Mouse (Mus musculus): Measurements from ENCODE around the gene Atxn1l. TPM values are rescaled to one million over a fixed set of nuclear protein-coding genes. Genes with fewer than 3 reads are reported as not detected.
A peak's percentile ranks its signal among the peaks of the same experiment; 100 is the strongest.

The Atxn1l gene
- polyA plus RNA-seq, 1 experiment from 2014 or later: 2.4 TPM

DNA sequence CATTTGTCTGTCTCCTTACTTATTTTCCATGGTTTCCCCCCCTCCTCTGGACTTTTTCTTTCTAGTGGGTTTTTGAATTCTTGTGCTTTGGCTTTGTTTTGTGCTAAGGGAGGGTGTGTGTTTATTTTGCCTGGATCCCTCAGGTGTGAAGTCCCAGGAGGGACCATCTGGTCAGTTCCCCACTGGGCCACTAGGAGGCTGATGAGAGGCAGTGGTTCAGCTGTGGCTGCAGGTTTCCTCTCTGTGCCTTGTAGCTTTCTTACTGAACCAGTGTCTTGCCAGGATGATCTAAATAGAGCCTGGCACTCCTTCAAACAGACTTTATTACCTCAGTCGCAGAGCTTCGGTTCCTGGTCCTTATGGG is 30.7 kb downstream of the Atxn1l start:
- ATAC-seq: 0 out of 2 replicates have a peak, but pooled peaks have one; percentile 41
- 0 out of 2 replicates have a peak, but pooled peaks cover 3% of the 10 kb centered on the region for H3K4me1 ChIP-seq (replicated peaks; ENCODE audit: control insufficient read depth, insufficient read depth, low read length)
- H3K36me3 ChIP-seq (ENCODE audit: control insufficient read depth, insufficient read depth): peaks cover 34% of the 10 kb centered on the region; the same call in 1 of the 2 replicates
- no peak overlapping the region for H3K27ac ChIP-seq (ENCODE audit: low read depth, low read length)
- 3% methylated on average over 2 of the region's 2 CpGs for WGBS
- H3K4me3 ChIP-seq (ENCODE audit: low read depth, low read length): peak overlapping the region; percentile 97
- peak; percentile 88 for TF ChIP-seq CTCF (IDR thresholded peaks at IDR 0.05; ENCODE audit: low read depth)
- peak overlapping the region; percentile 86 for H3K4me2 ChIP-seq (replicated peaks; ENCODE audit: low read depth)
- no peak overlapping the region; the same call in 1 of the 2 replicates for H3K9ac ChIP-seq (ENCODE audit: low read depth, low read length)
- H3K9me3 ChIP-seq (ENCODE audit: control insufficient read depth): no peaks in the 10 kb centered on the region
- H3K27me3 ChIP-seq (replicated peaks; ENCODE audit: control insufficient read depth, insufficient read depth, low read length): 0 out of 2 replicates have a peak, but pooled peaks cover 3% of the 10 kb centered on the region

DNA sequence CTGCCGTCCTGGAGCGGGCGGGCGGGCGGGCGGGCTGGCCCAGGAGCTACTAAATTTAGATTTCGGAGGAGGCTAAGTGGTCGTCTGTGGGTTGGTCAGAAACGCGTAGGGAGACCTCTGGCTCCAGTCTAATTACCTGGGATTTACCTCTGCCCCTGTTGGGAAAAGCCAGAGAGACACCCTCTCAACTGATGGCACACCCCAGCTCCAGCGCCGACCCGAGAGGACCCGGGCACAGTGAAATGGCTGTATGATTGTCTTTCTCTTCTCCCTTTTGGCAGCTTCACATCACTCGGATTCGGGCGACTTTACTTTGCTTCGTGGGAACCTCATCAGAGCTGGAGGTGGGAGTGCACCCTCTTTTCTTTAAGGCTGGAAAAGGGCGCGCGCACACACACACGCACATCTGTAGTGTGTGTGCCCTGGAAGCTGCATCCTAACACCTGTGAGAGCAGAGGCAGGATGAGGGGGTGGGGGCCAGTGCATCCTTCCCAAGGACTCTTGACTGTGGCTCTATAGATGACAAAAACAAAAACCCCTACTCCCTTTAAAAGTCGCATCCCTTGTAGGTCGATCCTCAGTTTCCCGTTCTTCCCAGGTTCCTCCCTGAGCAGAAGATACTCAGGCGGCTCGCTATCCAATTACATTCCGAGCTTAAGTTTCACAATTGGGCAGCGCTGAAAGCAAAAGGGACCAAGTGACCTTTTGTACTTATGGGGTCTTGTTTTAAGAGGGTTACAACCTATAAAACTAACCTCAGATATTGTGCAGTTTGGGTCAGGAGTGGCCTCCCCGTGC is 31.3 kb downstream of the Atxn1l start:
- peaks cover 29% of the 10 kb centered on the region; the same call in 1 of the 2 replicates for H3K36me3 ChIP-seq (ENCODE audit: control insufficient read depth, insufficient read depth)
- H3K9me3 ChIP-seq (ENCODE audit: control insufficient read depth): no peaks in the 10 kb centered on the region
- H3K4me3 ChIP-seq (ENCODE audit: low read depth, low read length): peak overlapping the region; percentile 97
- 0 out of 2 replicates have a peak, but pooled peaks cover 3% of the 10 kb centered on the region for H3K4me1 ChIP-seq (replicated peaks; ENCODE audit: control insufficient read depth, insufficient read depth, low read length)
- WGBS: 2% methylated on average over 26 of the region's 30 CpGs
- no peak for TF ChIP-seq CTCF (IDR thresholded peaks at IDR 0.05; ENCODE audit: low read depth)
- H3K9ac ChIP-seq (ENCODE audit: low read depth, low read length): peak overlapping the region; percentile 96
- 0 out of 2 replicates have a peak, but pooled peaks cover 3% of the 10 kb centered on the region for H3K27me3 ChIP-seq (replicated peaks; ENCODE audit: control insufficient read depth, insufficient read depth, low read length)
- peak; percentile 28 for ATAC-seq
- peak overlapping the region; percentile 86 for H3K4me2 ChIP-seq (replicated peaks; ENCODE audit: low read depth)
- peak overlapping the region; percentile 89 for H3K27ac ChIP-seq (ENCODE audit: low read depth, low read length)

DNA sequence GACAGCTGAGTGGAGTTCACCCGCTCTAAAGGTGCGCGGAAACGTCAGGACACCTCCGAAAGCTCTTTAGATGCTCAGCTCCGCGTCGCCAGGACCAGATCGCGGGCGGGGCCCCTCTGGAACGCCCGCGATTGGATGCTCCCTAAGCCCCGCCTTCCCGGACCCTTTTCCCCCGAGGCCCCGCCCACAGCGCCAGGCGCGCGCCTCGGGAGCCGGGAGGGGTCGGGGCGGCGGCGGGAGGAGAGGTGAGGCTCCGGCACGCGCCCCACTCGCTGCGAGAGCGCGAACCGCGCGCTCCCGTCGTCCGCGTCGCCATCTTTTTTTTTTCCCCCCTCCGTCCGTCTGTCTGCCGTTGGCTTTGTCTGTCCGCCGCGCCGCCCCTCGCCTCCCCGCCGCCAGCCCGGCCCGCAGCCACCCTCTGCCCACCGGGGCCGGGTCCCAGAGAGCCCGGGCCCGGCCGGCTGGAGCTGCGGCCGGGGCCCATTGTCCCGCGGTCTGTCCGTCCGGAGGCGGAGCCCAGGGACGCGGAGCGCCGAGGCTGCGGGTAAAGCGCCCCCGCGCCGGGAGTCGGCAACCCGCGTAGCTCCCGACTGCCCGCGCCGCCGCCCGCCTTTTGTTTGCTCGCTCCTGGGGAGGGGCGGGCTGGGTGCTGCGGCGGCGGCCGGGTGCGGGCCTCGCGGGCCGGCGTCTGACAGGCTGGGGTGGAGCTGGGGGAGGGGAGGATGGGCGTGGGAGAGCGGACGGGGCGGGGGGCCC is 32.0 kb downstream of the Atxn1l start, which contains the start of gene Zfp821:
Gene Zfp821, plus strand, starts transcription at position 227 of the 756 bp plus-strand sequence.
- TF ChIP-seq CTCF (IDR thresholded peaks at IDR 0.05; ENCODE audit: low read depth): 0 out of 2 replicates have a peak, but pooled peaks have one; percentile 4
- Histone ChIP-seq H3K4me2 (replicated peaks; ENCODE audit: low read depth) (peak within 1 kb of the TSS; percentile 86), H3K27me3 (replicated peaks; ENCODE audit: control insufficient read depth, insufficient read depth, low read length) (0 out of 2 replicates have a peak, but pooled peaks cover 3% of the 10 kb centered on the region), H3K4me3 (ENCODE audit: low read depth, low read length) (peak within 1 kb of the TSS; percentile 97), H3K36me3 (ENCODE audit: control insufficient read depth, insufficient read depth) (peaks cover 22% of the 10 kb centered on the region; the same call in 1 of the 2 replicates), H3K4me1 (replicated peaks; ENCODE audit: control insufficient read depth, insufficient read depth, low read length) (0 out of 2 replicates have a peak, but pooled peaks cover 3% of the 10 kb centered on the region), H3K27ac (ENCODE audit: low read depth, low read length) (peak within 1 kb of the TSS; percentile 89), H3K9ac (ENCODE audit: low read depth, low read length) (peak within 1 kb of the TSS; percentile 96), H3K9me3 (ENCODE audit: control insufficient read depth) (no peaks in the 10 kb centered on the region)
- under 1% methylated on average over 69 of the region's 100 CpGs for WGBS
- ATAC-seq: peak; percentile 88

DNA sequence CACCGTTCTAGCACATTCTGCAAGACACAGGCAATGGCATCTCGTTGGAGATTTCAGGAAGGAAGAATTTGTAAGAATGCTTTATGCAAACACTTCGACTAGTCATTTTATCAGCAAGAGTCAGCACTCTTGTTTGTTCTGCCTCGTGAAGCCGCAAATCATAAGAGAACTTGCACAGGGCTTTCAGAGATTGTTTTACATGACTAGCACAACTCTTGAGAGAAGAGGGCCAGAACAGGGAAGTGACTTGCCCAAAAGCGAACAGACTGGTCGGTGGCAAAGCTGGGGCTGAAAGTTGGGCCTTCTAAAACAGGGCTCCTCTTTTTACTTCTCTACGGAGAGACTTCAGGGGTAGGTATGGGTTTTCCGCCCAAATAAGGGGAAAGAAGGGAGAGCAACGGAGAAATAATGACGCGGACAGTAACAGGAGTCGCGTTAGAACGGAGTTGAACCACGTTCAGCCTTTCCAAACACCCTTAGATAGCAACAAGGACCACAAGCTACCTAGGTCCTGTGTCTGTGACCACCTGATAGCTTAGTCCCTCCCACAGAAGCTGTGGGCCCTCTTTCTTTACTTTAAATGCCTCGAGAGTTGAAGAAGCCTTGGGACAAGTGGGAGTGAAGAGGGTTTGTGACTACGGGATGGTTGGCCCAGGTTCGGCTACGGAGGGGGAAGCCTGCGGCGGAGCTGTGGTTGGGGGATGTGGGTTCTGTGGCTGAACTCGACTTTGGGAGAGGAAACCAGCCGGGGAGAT is 32.8 kb downstream of the Atxn1l start:
- Histone ChIP-seq H3K4me2 (replicated peaks; ENCODE audit: low read depth) (peak overlapping the region; percentile 86), H3K4me3 (ENCODE audit: low read depth, low read length) (peak overlapping the region; percentile 97), H3K9ac (ENCODE audit: low read depth, low read length) (peak overlapping the region; percentile 96), H3K9me3 (ENCODE audit: control insufficient read depth) (no peaks in the 10 kb centered on the region), H3K27ac (ENCODE audit: low read depth, low read length) (peak overlapping the region; percentile 89; the same call in 1 of the 2 replicates), H3K27me3 (replicated peaks; ENCODE audit: control insufficient read depth, insufficient read depth, low read length) (0 out of 2 replicates have a peak, but pooled peaks cover 3% of the 10 kb centered on the region), H3K36me3 (ENCODE audit: control insufficient read depth, insufficient read depth) (peaks cover 15% of the 10 kb centered on the region; the same call in 1 of the 2 replicates), H3K4me1 (replicated peaks; ENCODE audit: control insufficient read depth, insufficient read depth, low read length) (0 out of 2 replicates have a peak, but pooled peaks cover 3% of the 10 kb centered on the region)
- ATAC-seq: peak; percentile 29
- 5% methylated on average over 24 of the region's 24 CpGs for WGBS
- TF ChIP-seq CTCF (IDR thresholded peaks at IDR 0.05; ENCODE audit: low read depth): no peak

DNA sequence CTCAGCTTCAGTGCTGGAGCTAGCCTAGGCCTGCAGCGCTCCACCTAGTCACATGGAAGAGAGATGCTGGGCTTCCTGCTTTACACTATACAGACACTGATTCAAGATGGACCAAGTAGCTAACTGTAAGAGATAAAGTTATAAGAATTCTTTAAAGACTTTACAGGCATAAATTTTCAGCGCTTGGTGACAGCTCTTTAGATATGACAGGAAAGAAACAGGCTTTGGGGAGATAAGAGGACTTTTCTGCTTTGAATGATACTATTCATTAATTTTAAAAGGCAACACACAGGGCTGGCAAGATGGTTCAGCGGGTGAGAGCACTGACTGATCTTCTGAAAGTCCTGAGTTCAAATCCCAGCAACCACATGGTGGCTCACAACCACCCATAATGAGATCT is 39.1 kb downstream of the Atxn1l start:
- no peaks in the 10 kb centered on the region for H3K9me3 ChIP-seq (ENCODE audit: control insufficient read depth)
- H3K4me2 ChIP-seq (replicated peaks; ENCODE audit: low read depth): no peak overlapping the region
- no peak overlapping the region for H3K9ac ChIP-seq (ENCODE audit: low read depth, low read length)
- no peaks in the 10 kb centered on the region for H3K4me1 ChIP-seq (replicated peaks; ENCODE audit: control insufficient read depth, insufficient read depth, low read length)
- ATAC-seq: no peak
- WGBS: 81% methylated on average over 3 of the region's 3 CpGs
- no peak overlapping the region for H3K27ac ChIP-seq (ENCODE audit: low read depth, low read length)
- no peak overlapping the region for H3K4me3 ChIP-seq (ENCODE audit: low read depth, low read length)
- TF ChIP-seq CTCF (IDR thresholded peaks at IDR 0.05; ENCODE audit: low read depth): no peak
- no peaks in the 10 kb centered on the region for H3K36me3 ChIP-seq (ENCODE audit: control insufficient read depth, insufficient read depth)
- H3K27me3 ChIP-seq (replicated peaks; ENCODE audit: control insufficient read depth, insufficient read depth, low read length): 0 out of 2 replicates have a peak, but pooled peaks cover 3% of the 10 kb centered on the region

Measured in intestine, postnatal 0 days (tissue).